Mouse (Mus musculus): ENCODE measurements around the gene Cd300lb. TPM values are rescaled to one million over a fixed set of nuclear protein-coding genes. Genes with fewer than 3 reads are reported as not detected.

The Cd300lb gene
- 0.05 TPM in 1 of 2 replicates, not detected in the other for polyA plus RNA-seq (2021; fragmentation: Nextera tagmentation)
- long read RNA-seq, experiment 1: 0 reads
- long read RNA-seq, experiment 2: 0 reads

DNA sequence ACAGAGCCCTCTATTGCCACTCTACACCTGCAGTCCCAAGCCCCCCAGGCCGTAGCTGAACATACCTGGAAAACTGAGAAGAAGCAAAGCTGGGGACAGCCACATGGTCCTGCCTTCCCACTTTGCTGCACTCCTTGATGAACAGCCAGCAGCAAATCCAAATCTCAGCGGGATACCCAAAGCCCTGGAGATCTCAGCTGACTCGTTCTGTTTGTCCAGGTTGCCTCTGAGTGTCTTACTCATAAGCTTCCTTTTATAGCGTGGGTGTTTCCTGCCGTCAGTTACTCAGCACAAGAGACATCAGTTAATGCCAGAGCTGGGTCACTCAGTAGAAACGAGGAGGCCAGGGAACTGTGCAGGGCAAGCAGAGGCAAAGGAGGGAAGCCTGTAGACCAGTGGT is at the start of gene Cd300lb:
Gene Cd300lb (minus strand): TSS at position 243 of the 400 bp plus-strand sequence.

GRCm38 (mm10) chr11:114968752-114969207 is 34.6 kb upstream of the Cd300lb start, which contains the start of gene Cd300c:
Gene Cd300c (minus strand): TSS chr11:114969157.

DNA sequence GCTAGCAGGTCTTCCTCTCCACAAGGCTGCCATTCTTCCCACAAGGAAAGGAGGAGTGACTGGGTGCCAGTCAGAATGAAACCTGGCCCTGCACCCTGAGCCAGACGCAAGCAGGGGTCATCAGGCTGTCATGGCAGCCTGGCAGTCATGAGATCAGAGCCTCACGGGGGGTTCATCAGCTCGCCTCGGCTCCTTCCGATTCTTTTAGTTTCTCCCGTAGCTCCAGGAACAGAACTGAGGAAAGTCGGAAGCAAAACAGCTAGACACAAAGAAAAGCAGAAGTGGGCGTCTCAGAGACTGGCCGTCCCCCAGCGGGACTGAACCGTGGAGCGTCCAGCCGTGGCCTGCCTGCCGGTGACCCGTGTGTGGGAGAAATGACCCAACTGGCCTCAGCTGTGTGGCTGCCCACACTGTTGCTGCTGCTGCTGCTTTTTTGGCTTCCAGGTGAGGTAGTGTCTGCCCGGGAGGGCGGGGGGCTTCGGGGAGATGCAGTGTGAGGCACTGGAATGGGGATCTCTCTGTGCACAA is 44.1 kb downstream of the Cd300lb start, which contains the start of gene Cd300a:
Gene Cd300a (plus strand): TSS at position 51 of the 528 bp plus-strand sequence.

Other genes starting within 250 kb of the Cd300lb start
- 1.8 and 3.5 TPM in 2 replicates for gene Dnaic2, start 207.0 kb downstream of the Cd300lb start, polyA plus RNA-seq (2021; fragmentation: Nextera tagmentation)
- 0.34 and 0.64 TPM in 2 replicates for gene Kif19a, start 169.0 kb downstream of the Cd300lb start, polyA plus RNA-seq (2021; fragmentation: Nextera tagmentation)
- 97.8 and 99.0 TPM in 2 replicates for gene Btbd17, start 138.4 kb downstream of the Cd300lb start, polyA plus RNA-seq (2021; fragmentation: Nextera tagmentation)
- gene Gpr142, start 135.5 kb downstream of the Cd300lb start, polyA plus RNA-seq (2021; fragmentation: Nextera tagmentation): not detected in 2 replicates
- 3.1 and 6.1 TPM in 2 replicates for gene Gprc5c, start 83.2 kb downstream of the Cd300lb start, polyA plus RNA-seq (2021; fragmentation: Nextera tagmentation)
- 0.95 and 1.2 TPM in 2 replicates for gene Cd300a, start 44.3 kb downstream of the Cd300lb start, polyA plus RNA-seq (2021; fragmentation: Nextera tagmentation)
- gene Cd300c, start 34.8 kb upstream of the Cd300lb start, polyA plus RNA-seq (2021; fragmentation: Nextera tagmentation): not detected in 2 replicates
- 0.05 TPM in 1 of 2 replicates, not detected in the other for gene Cd300ld, start 55.5 kb upstream of the Cd300lb start, polyA plus RNA-seq (2021; fragmentation: Nextera tagmentation)
- gene Cd300c2, start 67.5 kb upstream of the Cd300lb start, polyA plus RNA-seq (2021; fragmentation: Nextera tagmentation): 5.0 and 6.7 TPM in 2 replicates
- gene Cd300ld2, start 81.8 kb upstream of the Cd300lb start, polyA plus RNA-seq (2021; fragmentation: Nextera tagmentation): not detected in 2 replicates
- gene Cd300ld4, start 92.6 kb upstream of the Cd300lb start, polyA plus RNA-seq (2021; fragmentation: Nextera tagmentation): 0.82 and 2.2 TPM in 2 replicates
- gene Cd300ld5, start 103.4 kb upstream of the Cd300lb start, polyA plus RNA-seq (2021; fragmentation: Nextera tagmentation): 0.44 and 0.52 TPM in 2 replicates
- 0.87 and 1.1 TPM in 2 replicates for gene Cd300ld3, start 114.0 kb upstream of the Cd300lb start, polyA plus RNA-seq (2021; fragmentation: Nextera tagmentation)
- 0.06 TPM in 1 of 2 replicates, not detected in the other for gene Cd300e, start 127.8 kb upstream of the Cd300lb start, polyA plus RNA-seq (2021; fragmentation: Nextera tagmentation)
- gene Rab37, start 157.0 kb upstream of the Cd300lb start, polyA plus RNA-seq (2021; fragmentation: Nextera tagmentation): 1.3 and 1.6 TPM in 2 replicates
- gene Cd300lf, start 199.6 kb upstream of the Cd300lb start, polyA plus RNA-seq (2021; fragmentation: Nextera tagmentation): 0.11 TPM in 1 of 2 replicates, not detected in the other
- gene Slc9a3r1, start 229.0 kb upstream of the Cd300lb start, polyA plus RNA-seq (2021; fragmentation: Nextera tagmentation): 23.9 and 27.7 TPM in 2 replicates

Measured in layer of hippocampus, adult 6 months (tissue).